ENCODE assay signal across 12 mouse cellular contexts in genomic region chr1:191002201-191002600, GRCm38 (mm10). TPM values are rescaled to one million over a fixed set of nuclear protein-coding genes. Genes with fewer than 3 reads are reported as not detected.
DNase-seq lines count a peak whose midpoint lies in the region; ATAC-seq and TF ChIP-seq lines count a peak whose summit lies in the region.
"Had no signal": no experiment of that assay in that cellular context is flagged by ENCODE, and none has a peak within 500 bp of the region (broad histone marks: within the 10 kb centered on the region; RNA-seq: fewer than 3 reads in every experiment).

No protein-coding gene starts in this region.

- 55% methylated on average over 6 of the region's 6 CpGs for WGBS in hindbrain, embryonic 11.5 days
- 61% methylated on average over 6 of the region's 6 CpGs for WGBS in hindbrain, embryonic 12.5 days
- 55% methylated on average over 6 of the region's 6 CpGs for WGBS in liver, embryonic 14.5 days (ENCODE audit: insufficient replicate concordance)
- WGBS in heart, embryonic 11.5 days (ENCODE audit: insufficient replicate concordance): 65% methylated on average over 6 of the region's 6 CpGs

- no peaks in the 10 kb centered on the region for H3K27me3 ChIP-seq in hindbrain, embryonic 11.5 days (ENCODE audit: control insufficient read depth, insufficient read depth, low read length)
- H3K27me3 ChIP-seq in hindbrain, embryonic 12.5 days: no peaks in the 10 kb centered on the region
- no peaks in the 10 kb centered on the region for H3K27me3 ChIP-seq in liver, embryonic 14.5 days (ENCODE audit: control insufficient read depth, insufficient read depth, low read length)
- no peaks in the 10 kb centered on the region for H3K27me3 ChIP-seq in heart, embryonic 11.5 days (ENCODE audit: control insufficient read depth, insufficient read depth, low read length)
- H3K27me3 ChIP-seq: embryonic facial prominence, embryonic 15.5 days; limb, embryonic 15.5 days had no signal

- peak; percentile 58 for TF ChIP-seq CTCF in liver, embryonic 14.5 days (IDR thresholded peaks at IDR 0.05; ENCODE audit: low read depth)

- no peak for ATAC-seq in hindbrain, embryonic 11.5 days (ENCODE audit: low FRiP score)
- no peak for ATAC-seq in hindbrain, embryonic 12.5 days (ENCODE audit: low FRiP score)
- ATAC-seq in liver, embryonic 14.5 days (ENCODE audit: insufficient read depth): no peak
- no peak; the same call in 1 of the 2 replicates for ATAC-seq in heart, embryonic 11.5 days (replicated peaks; ENCODE audit: insufficient number of reproducible peaks, low FRiP score, low TSS enrichment)

- H3K36me3 ChIP-seq in hindbrain, embryonic 11.5 days (ENCODE audit: control insufficient read depth, insufficient read depth, low read length): no peaks in the 10 kb centered on the region
- peaks cover 13% of the 10 kb centered on the region for H3K36me3 ChIP-seq in hindbrain, embryonic 12.5 days
- no peaks in the 10 kb centered on the region; the same call in 1 of the 2 replicates for H3K36me3 ChIP-seq in liver, embryonic 14.5 days (replicated peaks; ENCODE audit: control insufficient read depth, insufficient read depth, low read depth)
- peaks cover 9% of the 10 kb centered on the region for H3K36me3 ChIP-seq in heart, embryonic 11.5 days (ENCODE audit: control insufficient read depth, insufficient read depth, low read length)

- H3K4me1 ChIP-seq in hindbrain, embryonic 11.5 days (replicated peaks; ENCODE audit: control insufficient read depth, insufficient read depth, low read length): no peaks in the 10 kb centered on the region
- H3K4me1 ChIP-seq in hindbrain, embryonic 12.5 days: no peaks in the 10 kb centered on the region
- no peaks in the 10 kb centered on the region for H3K4me1 ChIP-seq in liver, embryonic 14.5 days (replicated peaks; ENCODE audit: control insufficient read depth in 2 of 2, insufficient read depth in 2 of 2, low read length in 1 of 2)
- no peaks in the 10 kb centered on the region for H3K4me1 ChIP-seq in heart, embryonic 11.5 days (ENCODE audit: control insufficient read depth, insufficient read depth, low read length)
- H3K4me1 ChIP-seq: embryonic facial prominence, embryonic 15.5 days; limb, embryonic 15.5 days had no signal

- no peak overlapping the region for H3K4me3 ChIP-seq in hindbrain, embryonic 11.5 days (ENCODE audit: low read depth, low read length)
- H3K4me3 ChIP-seq in hindbrain, embryonic 12.5 days: no peak overlapping the region
- H3K4me3 ChIP-seq in liver, embryonic 14.5 days (ENCODE audit: insufficient read depth in 1 of 2, low read depth in 2 of 2, low read length in 2 of 2): no peak overlapping the region
- no peak overlapping the region for H3K4me3 ChIP-seq in heart, embryonic 11.5 days (ENCODE audit: low read depth, low read length)
- H3K4me3 ChIP-seq: embryonic facial prominence, embryonic 15.5 days; limb, embryonic 15.5 days had no signal

- no peak for TF ChIP-seq EP300 in liver, embryonic 14.5 days (IDR thresholded peaks at IDR 0.05; ENCODE audit: low read depth)

- no peak overlapping the region for H3K9ac ChIP-seq in hindbrain, embryonic 11.5 days (ENCODE audit: low read depth, low read length)
- H3K9ac ChIP-seq in hindbrain, embryonic 12.5 days: no peak overlapping the region
- no peak overlapping the region for H3K9ac ChIP-seq in liver, embryonic 14.5 days (replicated peaks)
- H3K9ac ChIP-seq in heart, embryonic 11.5 days (ENCODE audit: low read depth, low read length): no peak overlapping the region
- H3K9ac ChIP-seq: embryonic facial prominence, embryonic 15.5 days; limb, embryonic 15.5 days had no signal

- H3K27ac ChIP-seq in hindbrain, embryonic 11.5 days (ENCODE audit: low read depth, low read length): no peak overlapping the region
- no peak overlapping the region for H3K27ac ChIP-seq in hindbrain, embryonic 12.5 days
- no peak overlapping the region for H3K27ac ChIP-seq in liver, embryonic 14.5 days
- H3K27ac ChIP-seq in heart, embryonic 11.5 days (ENCODE audit: low read depth, low read length): no peak overlapping the region
- H3K27ac ChIP-seq: embryonic facial prominence, embryonic 15.5 days; limb, embryonic 15.5 days had no signal

- peak; percentile 26 for DNase-seq in hindbrain, embryonic 11.5 days (ENCODE audit: low spot score)
- DNase-seq in 416B (ENCODE audit: low read depth): peak; percentile 44
- DNase-seq in NIH3T3 (ENCODE audit: low read depth): peak; percentile 45
- DNase-seq in liver, embryonic 14.5 days (ENCODE audit: low read depth in 3 of 3, low spot score in 3 of 3): no peak
- no peak for DNase-seq in natural killer cell, adult 2 months (ENCODE audit: low spot score in 2 of 2)
- no peak for DNase-seq in layer of hippocampus, adult 11-12 months (ENCODE audit: low spot score)
- DNase-seq: heart, postnatal 36 days had no signal

- no peak overlapping the region for H3K4me2 ChIP-seq in hindbrain, embryonic 11.5 days (replicated peaks; ENCODE audit: low read depth, low read length)
- H3K4me2 ChIP-seq in hindbrain, embryonic 12.5 days (replicated peaks): no peak overlapping the region
- no peak overlapping the region for H3K4me2 ChIP-seq in liver, embryonic 14.5 days (ENCODE audit: low read depth)
- H3K4me2 ChIP-seq in heart, embryonic 11.5 days: no peak overlapping the region
- H3K4me2 ChIP-seq: embryonic facial prominence, embryonic 15.5 days; limb, embryonic 15.5 days had no signal

- H3K9me3 ChIP-seq in hindbrain, embryonic 11.5 days (ENCODE audit: control insufficient read depth, low read length): 0 out of 2 replicates have a peak, but pooled peaks cover 5% of the 10 kb centered on the region
- H3K9me3 ChIP-seq in hindbrain, embryonic 12.5 days (replicated peaks): peaks cover 5% of the 10 kb centered on the region; the same call in 1 of the 2 replicates
- no peaks in the 10 kb centered on the region for H3K9me3 ChIP-seq in liver, embryonic 14.5 days (ENCODE audit: control insufficient read depth, low read length)
- H3K9me3 ChIP-seq in heart, embryonic 11.5 days (replicated peaks; ENCODE audit: control insufficient read depth, low read length): no peaks in the 10 kb centered on the region; the same call in 1 of the 2 replicates

RNA-seq across cellular contexts. Expression of gene Vash2, which starts 23.1 kb away (rescaled TPM):
- polyA plus RNA-seq in hindbrain, embryonic 11.5 days (2014; fragmentation: Nextera tagmentation; extraction: Ambion mirVana): 61.0 and 69.7 TPM in 2 replicates
- polyA plus RNA-seq in hindbrain, embryonic 12.5 days (2016; fragmentation: Nextera tagmentation; extraction: Ambion mirVana): 81.0 and 94.6 TPM in 2 replicates
- polyA plus RNA-seq in liver, embryonic 14.5 days (2012; rRNA removed): 0.40 and 0.52 TPM in 2 replicates
- 0.39 and 0.81 TPM in 2 replicates for polyA plus RNA-seq in liver, embryonic 14.5 days (2014; fragmentation: Nextera tagmentation; extraction: Ambion mirVana)
- polyA plus RNA-seq in heart, embryonic 11.5 days (2014; fragmentation: Nextera tagmentation; extraction: Ambion mirVana): 66.2 and 75.8 TPM in 2 replicates

RNA-seq across cellular contexts. Expression of gene Flvcr1, which starts 23.8 kb away (rescaled TPM):
- polyA plus RNA-seq in hindbrain, embryonic 11.5 days (2014; fragmentation: Nextera tagmentation; extraction: Ambion mirVana): 9.5 and 9.6 TPM in 2 replicates
- 9.1 and 9.6 TPM in 2 replicates for polyA plus RNA-seq in hindbrain, embryonic 12.5 days (2016; fragmentation: Nextera tagmentation; extraction: Ambion mirVana)
- polyA plus RNA-seq in liver, embryonic 14.5 days (2012; rRNA removed): 4.5 and 6.4 TPM in 2 replicates
- 4.5 and 4.9 TPM in 2 replicates for polyA plus RNA-seq in liver, embryonic 14.5 days (2014; fragmentation: Nextera tagmentation; extraction: Ambion mirVana)
- 5.4 and 5.6 TPM in 2 replicates for polyA plus RNA-seq in heart, embryonic 11.5 days (2014; fragmentation: Nextera tagmentation; extraction: Ambion mirVana)

RNA-seq across cellular contexts. Expression of gene Spata45, which starts 34.2 kb away (rescaled TPM):
- polyA plus RNA-seq in hindbrain, embryonic 11.5 days (2014; fragmentation: Nextera tagmentation; extraction: Ambion mirVana): not detected in 2 replicates
- polyA plus RNA-seq in hindbrain, embryonic 12.5 days (2016; fragmentation: Nextera tagmentation; extraction: Ambion mirVana): not detected in 2 replicates
- not detected in 2 replicates for polyA plus RNA-seq in liver, embryonic 14.5 days (2012; rRNA removed)
- polyA plus RNA-seq in liver, embryonic 14.5 days (2014; fragmentation: Nextera tagmentation; extraction: Ambion mirVana): not detected in 2 replicates
- 0.86 TPM in 1 of 2 replicates, not detected in the other for polyA plus RNA-seq in heart, embryonic 11.5 days (2014; fragmentation: Nextera tagmentation; extraction: Ambion mirVana)
- polyA plus RNA-seq: embryonic facial prominence, embryonic 15.5 days; limb, embryonic 15.5 days; neural tube, embryonic 14.5 days had no signal

Comparison
In these comparisons a context has a peak if more than half of its experiments do, and no peak if none do; other contexts are left out.
1. DNase-seq: peak in hindbrain, embryonic 11.5 days (single experiment), 416B (single experiment) and NIH3T3 (single experiment); none in liver, embryonic 14.5 days (0 of 3), natural killer cell, adult 2 months (0 of 2) and layer of hippocampus, adult 11-12 months (single experiment).
2. RNA of gene Vash2, which starts 23.1 kb away (polyA plus RNA-seq): 81.0 to 94.6 TPM in hindbrain, embryonic 12.5 days, 66.2 to 75.8 TPM in heart, embryonic 11.5 days and 61.0 to 69.7 TPM in hindbrain, embryonic 11.5 days; 0.39 to 0.81 TPM in liver, embryonic 14.5 days; every median in the first group is over 10 times any median in the second.